Mouse (Mus musculus) spleen, adult 18-20 months (tissue): ENCODE measurements around the gene Gm49378.

Source experiments
- DNase-seq, 2 experiments: peaks; one replicate each; pipeline ENCODE4 v3.0.0; 2022; ENCODE audit warnings: mixed read lengths in 2 of 2

Gene Gm49378

GRCm38 (mm10) chr14:55586149-55586548, 51.5 kb downstream of the Gm49378 start:
- no peak for DNase-seq

DNA sequence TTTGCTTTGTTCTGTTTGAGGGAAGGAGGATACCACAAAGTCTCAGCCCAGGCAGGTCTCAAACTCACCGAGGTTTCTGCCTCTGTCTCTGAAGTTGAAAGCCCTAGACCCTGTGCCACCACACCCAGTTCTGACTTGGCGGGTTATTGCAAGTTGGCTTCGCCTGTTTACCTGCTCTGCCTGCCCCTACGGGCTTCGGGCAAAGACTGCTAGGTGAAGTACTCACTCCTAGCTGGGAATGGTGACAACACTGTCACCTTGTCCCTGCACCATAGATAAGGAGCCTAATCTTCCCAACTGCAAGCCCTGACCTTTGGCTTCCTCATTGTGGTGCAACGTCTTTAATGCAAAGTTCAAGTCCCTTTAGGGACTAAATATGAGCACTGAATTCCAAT, 52.1 kb downstream of the Gm49378 start:
- DNase-seq = no peak

- peak; percentile 69 to 73 for DNase-seq
These were observed 52.8 kb downstream of the Gm49378 start, which contains the start of gene Emc9 for GRCm38 (mm10) chr14:55584702-55585565. Emc9 (minus strand) TSS chr14:55585302.

DNA sequence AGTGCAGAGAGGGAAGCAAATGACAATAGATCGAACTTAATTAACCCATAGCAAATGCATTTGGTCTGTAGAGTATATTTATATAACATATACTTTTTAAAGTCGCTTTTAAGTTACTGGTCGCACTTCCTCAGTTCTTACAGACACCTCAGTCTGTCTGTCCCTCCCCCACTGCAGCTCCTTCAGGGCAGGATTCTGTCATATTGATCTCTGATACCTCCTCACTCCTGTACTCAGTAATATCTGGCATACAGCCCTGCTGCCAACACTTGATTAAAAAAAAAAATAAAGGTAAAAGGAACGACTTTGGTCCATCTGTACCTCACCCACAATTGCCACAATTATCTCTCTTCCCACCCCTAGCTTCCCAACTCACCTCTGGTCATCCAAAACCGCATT, 53.4 kb downstream of the Gm49378 start:
- DNase-seq = no peak

- no peak for DNase-seq
These were observed 55.6 kb downstream of the Gm49378 start for GRCm38 (mm10) chr14:55581981-55582681.

GRCm38 (mm10) chr14:55580731-55581130, 57.0 kb downstream of the Gm49378 start:
- DNase-seq = no peak

GRCm38 (mm10) chr14:55579511-55580496, 57.9 kb downstream of the Gm49378 start:
- DNase-seq = no peak
